Mouse (Mus musculus): Measurements from ENCODE around the gene Glrx2.

DNA sequence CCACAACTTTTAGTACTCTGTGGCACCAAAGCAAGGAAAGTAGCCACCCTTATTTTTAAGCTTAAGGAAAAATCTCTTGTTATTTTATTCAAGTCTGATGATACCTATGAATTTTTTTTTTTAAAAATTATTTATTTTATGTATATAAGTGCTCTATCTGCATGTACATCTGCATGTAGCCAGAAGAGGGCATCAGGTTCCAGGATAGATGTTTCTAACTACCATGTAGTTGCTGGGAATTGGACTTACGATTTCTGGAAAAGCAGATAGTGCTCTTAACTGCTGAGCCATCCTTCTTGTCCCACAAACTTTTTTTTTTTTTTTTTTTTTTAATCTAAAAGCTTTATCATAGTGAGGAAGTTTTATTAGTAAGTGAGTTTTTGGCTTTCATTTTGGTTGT lies 48.3 kb downstream of the Glrx2 start:
- no peak for TF ChIP-seq CTCF (IDR thresholded peaks at IDR 0.05; ENCODE audit: low read depth)
- no peak for TF ChIP-seq EP300 (IDR thresholded peaks at IDR 0.05; ENCODE audit: low read depth)
